Mouse (Mus musculus) G1E (cell line): ENCODE data around the gene B430306N03Rik.

Experiments
- CTCF ChIP-seq: IDR thresholded peaks from 2 replicates; pipeline ENCODE4 v1.5.1; 2012; ENCODE audit warnings: low read depth, low read length, inconsistent platforms, mixed read lengths
- GATA1 ChIP-seq: IDR thresholded peaks from 2 replicates; pipeline ENCODE4 v1.6.1; 2012; ENCODE audit warnings: borderline replicate concordance, low read length, inconsistent platforms, mixed read lengths
- TAL1 ChIP-seq: conservative IDR thresholded peaks from 2 replicates; pipeline ENCODE4 v1.6.1; 2012; ENCODE audit warnings: low read depth, low read length, inconsistent platforms, mixed read lengths

- TF ChIP-seq CTCF (0 out of 2 replicates have a peak, but pooled peaks have one; percentile 20), TAL1 (no peak), GATA1 (no peak)
These were observed 29.2 kb upstream of the B430306N03Rik start for GRCm38 (mm10) chr17:48286765-48287164.
